In the genomic region with DNA sequence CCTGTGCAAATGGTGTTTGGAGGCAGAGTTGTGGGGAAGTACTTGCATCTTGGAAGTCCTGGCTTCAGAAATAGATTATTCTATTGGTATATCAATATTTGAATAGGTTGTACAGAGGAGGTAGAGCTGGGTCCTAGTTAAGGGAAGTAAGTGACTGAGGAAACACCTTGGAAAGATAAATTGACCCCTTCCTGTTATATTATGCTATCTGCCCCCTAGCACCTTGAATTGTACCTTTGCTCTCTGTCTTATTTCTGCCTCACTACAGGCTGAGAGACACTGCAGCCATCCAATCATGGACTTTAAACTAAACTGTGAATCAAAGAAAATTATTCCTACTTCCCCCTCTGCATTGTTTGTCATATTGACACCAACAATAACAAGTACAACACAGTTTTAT, we compare ENCODE assay signal across 35 mouse cellular contexts.
"Had no signal": no experiment of that assay in that cellular context is flagged by ENCODE, and none has a peak within 500 bp of the region (broad histone marks: within the 10 kb centered on the region; RNA-seq: fewer than 3 reads in every experiment).

No protein-coding gene starts in this region.

- DNase-seq: heart, postnatal 10 days; heart, postnatal 14 days; heart, postnatal 36 days; heart, postnatal 4 days; kidney, adult 11 months; kidney, adult 18-20 months; kidney, adult 2 months; kidney, adult 8-10 months; kidney, adult 9 months; kidney, postnatal 10 days; kidney, postnatal 14 days; kidney, postnatal 25 days; kidney, postnatal 36 days; kidney, postnatal 4 days; layer of hippocampus, adult 9-11 months; layer of hippocampus, postnatal 36 days had no signal

- H3K9me3 ChIP-seq: heart, embryonic 12.5 days; heart, embryonic 13.5 days; heart, embryonic 15.5 days; hindbrain, embryonic 10.5 days; hindbrain, embryonic 12.5 days; hindbrain, embryonic 13.5 days; hindbrain, embryonic 15.5 days; intestine, embryonic 15.5 days; kidney, embryonic 15.5 days had no signal

- H3K4me1 ChIP-seq: hindbrain, embryonic 10.5 days; hindbrain, embryonic 12.5 days; intestine, embryonic 15.5 days; kidney, embryonic 15.5 days had no signal

- H3K4me3 ChIP-seq: heart, embryonic 12.5 days; heart, embryonic 13.5 days; heart, embryonic 15.5 days; hindbrain, embryonic 10.5 days; hindbrain, embryonic 12.5 days; hindbrain, embryonic 13.5 days; hindbrain, embryonic 15.5 days; intestine, embryonic 15.5 days; kidney, embryonic 15.5 days; layer of hippocampus, adult 2 months; left cerebral cortex, adult 2 months had no signal

- H3K27ac ChIP-seq: heart, embryonic 13.5 days; heart, embryonic 15.5 days; hindbrain, embryonic 10.5 days; hindbrain, embryonic 12.5 days; hindbrain, embryonic 13.5 days; hindbrain, embryonic 14.5 days; hindbrain, embryonic 15.5 days; hindbrain, postnatal 0 days; intestine, embryonic 15.5 days; kidney, embryonic 15.5 days; kidney, postnatal 0 days; layer of hippocampus, adult 2 months; left cerebral cortex, adult 2 months had no signal

- ATAC-seq: hindbrain, embryonic 16.5 days; hindbrain, postnatal 0 days; inflammation-experienced regulatory T-cells, adult 6 months; intestine, embryonic 15.5 days; intestine, embryonic 16.5 days; intestine, postnatal 0 days had no signal

- H3K27me3 ChIP-seq: heart, embryonic 12.5 days; heart, embryonic 13.5 days; heart, embryonic 15.5 days; hindbrain, embryonic 12.5 days; hindbrain, embryonic 13.5 days; hindbrain, embryonic 15.5 days; intestine, embryonic 15.5 days; kidney, embryonic 15.5 days had no signal

- H3K36me3 ChIP-seq: heart, embryonic 12.5 days; heart, embryonic 13.5 days; heart, embryonic 15.5 days; hindbrain, embryonic 10.5 days; hindbrain, embryonic 12.5 days; hindbrain, embryonic 13.5 days; hindbrain, embryonic 15.5 days; intestine, embryonic 15.5 days; kidney, embryonic 15.5 days had no signal

- H3K9ac ChIP-seq: heart, embryonic 12.5 days; heart, embryonic 13.5 days; heart, embryonic 15.5 days; hindbrain, embryonic 12.5 days; hindbrain, embryonic 13.5 days; hindbrain, embryonic 14.5 days; hindbrain, embryonic 15.5 days; intestine, embryonic 15.5 days; kidney, embryonic 15.5 days had no signal

- H3K4me2 ChIP-seq: heart, embryonic 11.5 days; heart, embryonic 12.5 days; heart, embryonic 13.5 days; heart, embryonic 15.5 days; hindbrain, embryonic 12.5 days; hindbrain, embryonic 13.5 days; hindbrain, embryonic 14.5 days; hindbrain, embryonic 15.5 days; intestine, embryonic 15.5 days; kidney, embryonic 15.5 days had no signal
